Mouse (Mus musculus) gastrocnemius, postnatal 14 days (tissue): ENCODE measurements around the gene Chchd3. TPM values are rescaled to one million over a fixed set of nuclear protein-coding genes. Genes with fewer than 3 reads are reported as not detected.

Experiments
- DNase-seq: peaks from one replicate; pipeline ENCODE4 v3.0.0; 2021; ENCODE audit warnings: mixed read lengths
- intact Hi-C: fragments of 180-260 bp; cut with DNase I; formaldehyde crosslinking; loops from one replicate; pipeline ENCODE4 v1.15.1; 2025; ENCODE audit warnings: low total_unique reads
- long read RNA-seq, 2 experiments: library from polyadenylated mRNA; stranded (forward); transcript quantifications; one replicate each; pipeline ENCODE4 v2.0.0; 2021
- total RNA-seq, 2 experiments: library from RNA; stranded (reverse); gene quantifications; 2 replicates each; pipeline ENCODE4 v1.2.3; 2021

The Chchd3 gene
- 100 to 1,000 TPM; 292 to 315 TPM for total RNA-seq
- long read RNA-seq, experiment 1, transcript Chchd3-201 (8 exons, 1,550 nt) = major isoform, 298 of 312 reads
- long read RNA-seq, experiment 1, partial matches to known transcripts = 3 of 312 reads
- long read RNA-seq, experiment 1, other reads (novel, unspliced or antisense) = 9 of 312 reads
- long read RNA-seq, experiment 2, transcript Chchd3-201 (8 exons, 1,550 nt) = major isoform, 307 of 324 reads
- long read RNA-seq, experiment 2, partial matches to known transcripts = 3 of 324 reads
- long read RNA-seq, experiment 2, other reads (novel, unspliced or antisense) = 14 of 324 reads

- peak; percentile 97 for DNase-seq
- intact Hi-C loops = no loop called here
Measured at GRCm38 (mm10) chr6:33059735-33060576, at the start of gene Chchd3. Gene Chchd3 (minus strand): TSS chr6:33060260.

- no peak for DNase-seq
- intact Hi-C loops = no loop called here
Measured at GRCm38 (mm10) chr6:33104661-33105060, 44.6 kb upstream of the Chchd3 start.

GRCm38 (mm10) chr6:33098903-33099302 lies 38.8 kb upstream of the Chchd3 start:
- intact Hi-C loops = no loop called here
- DNase-seq = no peak

GRCm38 (mm10) chr6:33094671-33095233 lies 34.7 kb upstream of the Chchd3 start:
- intact Hi-C loops = no loop called here
- DNase-seq = peak; percentile 8

GRCm38 (mm10) chr6:33080186-33080585 lies 20.1 kb upstream of the Chchd3 start:
- intact Hi-C loops = no loop called here
- no peak for DNase-seq

GRCm38 (mm10) chr6:33078260-33078936 lies 18.3 kb upstream of the Chchd3 start:
- DNase-seq = no peak
- intact Hi-C loops = no loop called here

GRCm38 (mm10) chr6:33066462-33066861 lies 6.4 kb upstream of the Chchd3 start:
- no peak for DNase-seq
- intact Hi-C loops = no loop called here

GRCm38 (mm10) chr6:33059276-33059675 lies 784 bp downstream of the Chchd3 start:
- intact Hi-C loops = no loop called here
- peak; percentile 11 for DNase-seq

GRCm38 (mm10) chr6:33056392-33056791 lies 3.7 kb downstream of the Chchd3 start:
- no peak for DNase-seq
- intact Hi-C loops = no loop called here

- DNase-seq = no peak
- intact Hi-C loops = no loop called here
Measured at GRCm38 (mm10) chr6:33055663-33056062, 4.4 kb downstream of the Chchd3 start.

GRCm38 (mm10) chr6:33054946-33055345 lies 5.1 kb downstream of the Chchd3 start:
- intact Hi-C loops = no loop called here
- no peak for DNase-seq

GRCm38 (mm10) chr6:33051642-33052041 lies 8.4 kb downstream of the Chchd3 start:
- intact Hi-C loops = no loop called here
- no peak for DNase-seq

- no peak for DNase-seq
- intact Hi-C loops = no loop called here
Measured at GRCm38 (mm10) chr6:33049705-33050420, 10.2 kb downstream of the Chchd3 start.

GRCm38 (mm10) chr6:33043480-33043879 lies 16.6 kb downstream of the Chchd3 start:
- no peak for DNase-seq
- intact Hi-C loops = no loop called here

GRCm38 (mm10) chr6:33042880-33043279 lies 17.2 kb downstream of the Chchd3 start:
- no peak for DNase-seq
- intact Hi-C loops = no loop called here

- no peak for DNase-seq
- intact Hi-C loops = no loop called here
Measured at GRCm38 (mm10) chr6:33041978-33042377, 18.1 kb downstream of the Chchd3 start.

- intact Hi-C loops = no loop called here
- DNase-seq = no peak
Measured at GRCm38 (mm10) chr6:33040360-33041090, 19.5 kb downstream of the Chchd3 start.

GRCm38 (mm10) chr6:33032543-33032942 lies 27.5 kb downstream of the Chchd3 start:
- intact Hi-C loops = no loop called here
- DNase-seq = no peak

GRCm38 (mm10) chr6:33031631-33032030 lies 28.4 kb downstream of the Chchd3 start:
- intact Hi-C loops = no loop called here
- no peak for DNase-seq
